Mouse (Mus musculus) CD4-positive, CD25-positive, alpha-beta regulatory T cell, adult 4 months (primary cell): ENCODE results near the gene H2afx. TPM values are rescaled to one million over a fixed set of nuclear protein-coding genes. Genes with fewer than 3 reads are reported as not detected.
"Not testable (repeated sequence)": the region's sequence is repeated elsewhere in the genome, so short reads cannot be mapped to it uniquely, and the experiment has no call there.

ENCODE experiments used
- ATAC-seq: one replicate; pipeline ENCODE4 v1.8.0; 2017
- polyA plus RNA-seq, 2 experiments: library from polyadenylated mRNA; unstranded; fragments of 100-300 nt; shearing (Covaris generic); gene quantifications; one replicate each; pipeline ENCODE4 v1.2.1; 2017

The H2afx gene
- 10 to 100 TPM; 11.3 to 14.7 TPM for polyA plus RNA-seq

GRCm38 (mm10) chr9:44334396-44335330, at the start of gene H2afx:
Gene H2afx (plus strand): TSS chr9:44334694.
- peak; percentile 97 for ATAC-seq

GRCm38 (mm10) chr9:44286256-44286850, 48.1 kb upstream of the H2afx start:
- ATAC-seq: no peak

GRCm38 (mm10) chr9:44287003-44287400, 47.5 kb upstream of the H2afx start:
- ATAC-seq: no peak

- peak; percentile 32 for ATAC-seq
Observed at GRCm38 (mm10) chr9:44287401-44288075, 47.0 kb upstream of the H2afx start.

- peak; percentile 26 for ATAC-seq
Observed at GRCm38 (mm10) chr9:44288076-44288958, 46.2 kb upstream of the H2afx start, which contains the start of gene Abcg4. Gene Abcg4 (minus strand): TSS chr9:44288615.

GRCm38 (mm10) chr9:44288959-44289291, 45.6 kb upstream of the H2afx start:
- no peak for ATAC-seq

GRCm38 (mm10) chr9:44292490-44292889, 42.0 kb upstream of the H2afx start:
- ATAC-seq: peak; percentile 45

GRCm38 (mm10) chr9:44300001-44300400, 34.5 kb upstream of the H2afx start:
- ATAC-seq: not testable (repeated sequence)

- ATAC-seq: peak; percentile 98
Observed at GRCm38 (mm10) chr9:44305466-44306079, 28.9 kb upstream of the H2afx start, which contains the start of gene Hinfp. Gene Hinfp (minus strand): TSS chr9:44305671.

- no peak for ATAC-seq
Observed at GRCm38 (mm10) chr9:44306532-44306931, 28.0 kb upstream of the H2afx start.

GRCm38 (mm10) chr9:44307248-44307647, 27.2 kb upstream of the H2afx start:
- ATAC-seq: no peak

GRCm38 (mm10) chr9:44309756-44310155, 24.7 kb upstream of the H2afx start:
- ATAC-seq: no peak

GRCm38 (mm10) chr9:44310750-44311135, 23.8 kb upstream of the H2afx start:
- ATAC-seq: no peak

- ATAC-seq: no peak
Observed at GRCm38 (mm10) chr9:44311136-44312134, 23.1 kb upstream of the H2afx start.

- no peak for ATAC-seq
Observed at GRCm38 (mm10) chr9:44313476-44314256, 20.8 kb upstream of the H2afx start.

GRCm38 (mm10) chr9:44314257-44314547, 20.3 kb upstream of the H2afx start:
- ATAC-seq: no peak

GRCm38 (mm10) chr9:44314910-44315309, 19.6 kb upstream of the H2afx start:
- no peak for ATAC-seq

- no peak for ATAC-seq
Observed at GRCm38 (mm10) chr9:44317452-44317851, 17.0 kb upstream of the H2afx start.

GRCm38 (mm10) chr9:44318076-44318825, 16.2 kb upstream of the H2afx start:
- ATAC-seq: no peak
